Mouse (Mus musculus): ENCODE measurements around the gene Tatdn3. TPM values are rescaled to one million over a fixed set of nuclear protein-coding genes. Genes with fewer than 3 reads are reported as not detected.
"Not testable (repeated sequence)": the region's sequence is repeated elsewhere in the genome, so short reads cannot be mapped to it uniquely, and the experiment has no call there.

Gene Tatdn3
- total and polyA plus RNA-seq, 3 experiments, result 12.7 to 17.2 (median 12.9) TPM

DNA sequence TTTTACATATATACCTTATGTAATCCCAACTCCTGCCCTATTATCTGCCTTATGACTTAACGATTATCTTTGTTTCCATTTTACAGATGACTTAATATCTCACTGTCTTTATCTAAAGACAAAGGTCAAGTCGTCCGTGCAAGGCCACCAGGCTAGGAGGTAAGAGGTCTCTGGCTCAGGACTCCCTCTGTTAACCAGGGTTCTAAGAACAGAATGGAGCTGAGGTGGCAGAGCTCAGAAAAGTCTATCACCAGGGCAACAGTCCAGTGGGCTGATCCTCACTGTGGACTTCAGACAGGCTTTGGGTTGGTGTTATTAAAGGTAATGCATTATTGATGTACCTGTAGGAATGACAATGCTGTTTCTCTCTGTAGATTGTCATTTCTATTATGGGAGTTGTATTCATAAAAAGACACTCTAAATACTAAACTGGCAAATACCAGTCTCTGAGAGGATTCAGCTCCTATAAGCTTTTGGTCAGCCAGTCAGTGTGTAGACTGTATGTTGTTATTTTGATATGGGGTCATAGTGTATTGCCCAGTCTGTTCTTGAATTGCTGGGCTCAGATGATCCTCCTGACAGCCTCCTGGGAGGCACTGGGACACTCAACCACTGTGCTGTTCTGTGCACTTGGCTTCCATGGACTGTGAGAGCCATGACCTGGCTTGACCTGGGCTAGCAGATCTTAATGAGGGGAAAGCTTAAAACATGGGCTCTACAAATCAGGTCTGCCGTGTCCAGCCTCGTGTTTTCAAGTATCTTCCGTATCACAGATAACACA, 26.0 kb downstream of the Tatdn3 start, which contains the start of gene Spata45:
Gene Spata45 (plus strand): TSS at position 86 of the 781 bp plus-strand sequence.
- Histone ChIP-seq H3K27ac (ENCODE audit: insufficient read depth, low read depth) (no peak within 1 kb of the TSS), H3K4me1 (ENCODE audit: control insufficient read depth in 1 of 2, insufficient read depth in 2 of 2) (no peaks in the 10 kb centered on the region; a peak in 1 of 4 replicates), H3K4me3 (replicated peaks in 1 of 3; ENCODE audit: low read depth in 2 of 3, low read length in 2 of 3, poor library complexity in 1 of 3) (no peak within 1 kb of the TSS), H3K27me3 (replicated peaks) (no peaks in the 10 kb centered on the region), H3K9me3 (replicated peaks; ENCODE audit: low read length) (no peaks in the 10 kb centered on the region), H3K79me2 (replicated peaks; ENCODE audit: control insufficient read depth, extremely low read depth, insufficient read depth, poor library complexity, severe bottlenecking) (no peaks in the 10 kb centered on the region), H3K4me2 (ENCODE audit: insufficient read depth, low read depth, poor library complexity, severe bottlenecking) (no peak within 1 kb of the TSS), H3K36me3 (replicated peaks in 1 of 2; ENCODE audit: control insufficient read depth in 1 of 2, insufficient read depth in 1 of 2, low read length in 1 of 2) (peaks cover 0 to 4% of the 10 kb centered on the region in 2 experiments), H3K9ac (ENCODE audit: insufficient read depth, low read depth) (no peak within 1 kb of the TSS)
- in situ Hi-C loops (cut with MboI; ENCODE audit: low pct_ligation_motif_present, low pct_unique_long_range_greater_than_20kb, low sequenced_read_pairs) (no loop called here), dilution Hi-C loops (cut with MboI; ENCODE audit: extremely low pct_ligation_motif_present, extremely low pct_unique_long_range_greater_than_20kb, low sequenced_read_pairs) (no loop called here)
- no peak for DNase-seq (ENCODE audit: extremely low read depth)
- TF ChIP-seq HCFC1 (IDR thresholded peaks at IDR 0.05; ENCODE audit: low read depth, low read length) (no peak), MXI1 (IDR thresholded peaks at IDR 0.05; ENCODE audit: low read depth, low read length) (no peak), PAX5 (IDR thresholded peaks at IDR 0.05; ENCODE audit: low read length) (no peak), MEF2A (IDR thresholded peaks at IDR 0.05; ENCODE audit: borderline replicate concordance, low read depth, low read length) (no peak), EP300 (IDR thresholded peaks at IDR 0.05; ENCODE audit: low read length) (no peak), TBP (conservative IDR thresholded peaks at IDR 0.05; ENCODE audit: low read depth, low read length) (no peak), ELF1 (IDR thresholded peaks at IDR 0.05; ENCODE audit: low read depth, low read length) (no peak), POLR2A (IDR thresholded peaks at IDR 0.05; ENCODE audit: low read depth, low read length) (no peak), GABPA (IDR thresholded peaks at IDR 0.05; ENCODE audit: insufficient replicate concordance, low read depth, low read length) (no peak), UBTF (IDR thresholded peaks at IDR 0.05; ENCODE audit: low read depth, low read length) (no peak), SIN3A (IDR thresholded peaks at IDR 0.05; ENCODE audit: low read length) (no peak), CHD2 (IDR thresholded peaks at IDR 0.05; ENCODE audit: low read length) (no peak), JUN (IDR thresholded peaks at IDR 0.05; ENCODE audit: insufficient read depth, low read depth, low read length) (no peak), BHLHE40 (IDR thresholded peaks at IDR 0.05; ENCODE audit: low read depth, low read length) (no peak), NRF1 (IDR thresholded peaks at IDR 0.05; ENCODE audit: low read depth, low read length) (no peak), MAX (IDR thresholded peaks at IDR 0.05; ENCODE audit: low read length) (no peak), NELFE (IDR thresholded peaks at IDR 0.05; ENCODE audit: low read depth, low read length) (no peak), ZMIZ1 (IDR thresholded peaks at IDR 0.05; ENCODE audit: low read depth, low read length) (no peak), JUND (conservative IDR thresholded peaks at IDR 0.05; ENCODE audit: low read depth, low read length) (no peak), ZKSCAN1 (IDR thresholded peaks at IDR 0.05; ENCODE audit: borderline replicate concordance, low read depth, low read length) (no peak)

- H3K9ac ChIP-seq (ENCODE audit: insufficient read depth, low read depth), result no peak overlapping the region
- H3K36me3 ChIP-seq (replicated peaks in 1 of 2; ENCODE audit: control insufficient read depth in 1 of 2, insufficient read depth in 1 of 2, low read length in 1 of 2), result peaks cover 0 to 4% of the 10 kb centered on the region in 2 experiments
- H3K27me3 ChIP-seq (replicated peaks), result no peaks in the 10 kb centered on the region
- TF ChIP-seq NRF1 (IDR thresholded peaks at IDR 0.05; ENCODE audit: low read depth, low read length), result no peak
- TF ChIP-seq TCF12 (IDR thresholded peaks at IDR 0.05; ENCODE audit: low read depth, low read length), result no peak
- no peak for TF ChIP-seq IRF4 (IDR thresholded peaks at IDR 0.05; ENCODE audit: low read depth, low read length)
- no peak for TF ChIP-seq PAX5 (IDR thresholded peaks at IDR 0.05; ENCODE audit: low read length)
- no peaks in the 10 kb centered on the region for H3K9me3 ChIP-seq (replicated peaks; ENCODE audit: low read length)
- H3K79me2 ChIP-seq (replicated peaks; ENCODE audit: control insufficient read depth, extremely low read depth, insufficient read depth, poor library complexity, severe bottlenecking), result no peaks in the 10 kb centered on the region
- peaks cover 2 to 7% of the 10 kb centered on the region in 2 experiments; a peak in 2 of 4 replicates for H3K4me1 ChIP-seq (ENCODE audit: control insufficient read depth in 1 of 2, insufficient read depth in 2 of 2)
- in situ Hi-C loops (cut with MboI; ENCODE audit: low pct_ligation_motif_present, low pct_unique_long_range_greater_than_20kb, low sequenced_read_pairs), result no loop called here
- no peak overlapping the region for H3K4me2 ChIP-seq (ENCODE audit: insufficient read depth, low read depth, poor library complexity, severe bottlenecking)
- dilution Hi-C loops (cut with MboI; ENCODE audit: extremely low pct_ligation_motif_present, extremely low pct_unique_long_range_greater_than_20kb, low sequenced_read_pairs), result no loop called here
- H3K4me3 ChIP-seq (replicated peaks in 1 of 3; ENCODE audit: low read depth in 2 of 3, low read length in 2 of 3, poor library complexity in 1 of 3), result no peak overlapping the region
- no peak for DNase-seq (ENCODE audit: extremely low read depth)
- H3K27ac ChIP-seq (ENCODE audit: insufficient read depth, low read depth), result no peak overlapping the region
These were observed 27.1 kb downstream of the Tatdn3 start for GRCm38 (mm10) chr1:191035649-191036048.

DNA sequence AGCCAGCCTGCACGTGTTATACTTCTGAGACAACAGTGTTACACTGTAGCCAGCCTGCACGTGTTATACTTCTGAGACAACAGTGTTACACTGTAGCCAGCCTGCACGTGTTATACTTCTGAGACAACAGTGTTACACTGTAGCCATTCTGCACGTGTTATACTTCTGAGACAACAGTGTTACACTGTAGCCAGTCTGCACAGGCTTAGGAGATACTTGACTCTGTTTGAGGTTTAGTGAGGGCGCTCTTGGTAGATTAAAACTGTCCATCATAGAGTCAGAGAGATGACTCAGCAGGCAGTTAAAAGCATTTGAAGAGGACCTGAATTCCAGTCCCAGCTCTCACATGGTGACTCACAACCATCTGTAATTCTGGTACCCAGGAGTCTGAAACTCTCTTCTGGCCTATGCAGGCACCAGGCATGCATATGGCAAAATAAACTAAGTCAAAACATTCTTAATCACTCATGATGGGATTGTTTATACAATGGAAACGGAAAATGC, 31.8 kb downstream of the Tatdn3 start:
- H3K4me3 ChIP-seq (replicated peaks in 1 of 3; ENCODE audit: low read depth in 2 of 3, low read length in 2 of 3, poor library complexity in 1 of 3); dilution Hi-C loops (cut with MboI; ENCODE audit: extremely low pct_ligation_motif_present, extremely low pct_unique_long_range_greater_than_20kb, low sequenced_read_pairs); H3K9ac ChIP-seq (ENCODE audit: insufficient read depth, low read depth); in situ Hi-C loops (cut with MboI; ENCODE audit: low pct_ligation_motif_present, low pct_unique_long_range_greater_than_20kb, low sequenced_read_pairs); DNase-seq (ENCODE audit: extremely low read depth); H3K27me3 ChIP-seq (replicated peaks); H3K27ac ChIP-seq (ENCODE audit: insufficient read depth, low read depth); H3K36me3 ChIP-seq (replicated peaks in 1 of 2; ENCODE audit: control insufficient read depth in 1 of 2, insufficient read depth in 1 of 2, low read length in 1 of 2); H3K9me3 ChIP-seq (replicated peaks; ENCODE audit: low read length); H3K4me2 ChIP-seq (ENCODE audit: insufficient read depth, low read depth, poor library complexity, severe bottlenecking); H3K79me2 ChIP-seq (replicated peaks; ENCODE audit: control insufficient read depth, extremely low read depth, insufficient read depth, poor library complexity, severe bottlenecking): not testable (repeated sequence)
- H3K4me1 ChIP-seq (ENCODE audit: control insufficient read depth in 1 of 2, insufficient read depth in 2 of 2), result peaks cover 2 to 16% of the 10 kb centered on the region in 2 experiments; a peak in 3 of 4 replicates
